In genomic region chr2:20902981-20903645, GRCm38 (mm10) we compare ENCODE assay signal across 18 mouse cellular contexts.
DNase-seq lines count a peak whose midpoint lies in the region; ATAC-seq lines count a peak whose summit lies in the region.
"Had no signal": no experiment of that assay in that cellular context is flagged by ENCODE, and none has a peak within 500 bp of the region (broad histone marks: within the 10 kb centered on the region; RNA-seq: fewer than 3 reads in every experiment).

No protein-coding gene starts in this region.

- H3K4me2 ChIP-seq in heart, embryonic 12.5 days = no peak overlapping the region
- H3K4me2 ChIP-seq: heart, embryonic 15.5 days; hindbrain, embryonic 14.5 days; midbrain, embryonic 13.5 days; neural tube, embryonic 13.5 days had no signal

- ATAC-seq in heart, embryonic 12.5 days (ENCODE audit: insufficient number of reproducible peaks, low FRiP score) = no peak
- ATAC-seq: midbrain, embryonic 13.5 days had no signal

- WGBS in heart, embryonic 12.5 days = 70% methylated on average over 11 of the region's 11 CpGs

- no peaks in the 10 kb centered on the region for H3K9me3 ChIP-seq in heart, embryonic 12.5 days (replicated peaks)
- H3K9me3 ChIP-seq: heart, embryonic 15.5 days; limb, embryonic 10.5 days; midbrain, embryonic 13.5 days; neural tube, embryonic 13.5 days had no signal

- 0 out of 2 replicates have a peak overlapping the region, but pooled peaks have one; percentile 40 for H3K27ac ChIP-seq in heart, embryonic 12.5 days (ENCODE audit: poor library complexity, severe bottlenecking)
- H3K27ac ChIP-seq: heart, embryonic 15.5 days; hindbrain, embryonic 14.5 days; limb, embryonic 10.5 days; liver, embryonic 14.5 days; midbrain, embryonic 13.5 days; neural tube, embryonic 13.5 days had no signal

- H3K27me3 ChIP-seq in heart, embryonic 12.5 days (replicated peaks) = no peaks in the 10 kb centered on the region
- H3K27me3 ChIP-seq: heart, embryonic 15.5 days; midbrain, embryonic 13.5 days; neural tube, embryonic 13.5 days had no signal

- 0 out of 2 replicates have a peak, but pooled peaks cover 3% of the 10 kb centered on the region for H3K36me3 ChIP-seq in heart, embryonic 12.5 days
- H3K36me3 ChIP-seq: heart, embryonic 15.5 days; limb, embryonic 10.5 days had no signal

- H3K4me3 ChIP-seq in heart, embryonic 12.5 days = no peak overlapping the region
- H3K4me3 ChIP-seq: erythroblast, embryonic 14.5 days; heart, embryonic 15.5 days; limb, embryonic 10.5 days; midbrain, embryonic 13.5 days; neural tube, embryonic 13.5 days had no signal

- peaks cover 24% of the 10 kb centered on the region for H3K4me1 ChIP-seq in heart, embryonic 12.5 days (replicated peaks)

- no peak for DNase-seq in heart, postnatal 4 days
- peak; percentile 77 for DNase-seq in MN1 (ENCODE audit: low spot score)
- DNase-seq in adrenal gland, postnatal 25 days = peak; percentile 29
- DNase-seq in cerebellum, postnatal 10 days = peak; percentile 93
- DNase-seq in urinary bladder, adult 18-20 months (ENCODE audit: low spot score in 2 of 2) = no peak
- no peak for DNase-seq in thymus, postnatal 0 days (ENCODE audit: low spot score)
- DNase-seq: embryo, embryonic 11 days; kidney, adult 9 months; lung, postnatal 4 days; thymus, postnatal 14 days had no signal

- H3K9ac ChIP-seq in heart, embryonic 12.5 days = no peak overlapping the region
- H3K9ac ChIP-seq: heart, embryonic 15.5 days; hindbrain, embryonic 14.5 days; liver, embryonic 14.5 days; midbrain, embryonic 13.5 days; neural tube, embryonic 13.5 days had no signal

Comparison
In these comparisons a context has a peak if more than half of its experiments do, and no peak if none do; other contexts are left out.
1. DNase-seq: peak in MN1 (single experiment), adrenal gland, postnatal 25 days (single experiment) and cerebellum, postnatal 10 days (2 of 2); none in heart, postnatal 4 days (single experiment), urinary bladder, adult 18-20 months (0 of 2) and thymus, postnatal 0 days (single experiment).